Comparison of ENCODE assay signal across 10 mouse cellular contexts in genomic region chr4:135655499-135655898, GRCm38 (mm10). TPM values are rescaled to one million over a fixed set of nuclear protein-coding genes. Genes with fewer than 3 reads are reported as not detected.
A peak's percentile ranks its signal among the peaks of the same experiment; 100 is the strongest.
DNase-seq lines count a peak whose midpoint lies in the region; ATAC-seq lines count a peak whose summit lies in the region.
"Had no signal": no experiment of that assay in that cellular context is flagged by ENCODE, and none has a peak within 500 bp of the region (broad histone marks: within the 10 kb centered on the region; RNA-seq: fewer than 3 reads in every experiment).

No protein-coding gene starts in this region.

- H3K36me3 ChIP-seq in hindbrain, embryonic 10.5 days: no peaks in the 10 kb centered on the region
- H3K36me3 ChIP-seq in hindbrain, embryonic 13.5 days: no peaks in the 10 kb centered on the region
- no peaks in the 10 kb centered on the region for H3K36me3 ChIP-seq in neural tube, embryonic 13.5 days
- H3K36me3 ChIP-seq in heart, embryonic 16.5 days (ENCODE audit: control insufficient read depth, insufficient read depth): no peaks in the 10 kb centered on the region
- H3K36me3 ChIP-seq: liver, embryonic 12.5 days; neural tube, embryonic 12.5 days had no signal

- H3K9ac ChIP-seq in hindbrain, embryonic 13.5 days: no peak overlapping the region
- no peak overlapping the region for H3K9ac ChIP-seq in neural tube, embryonic 13.5 days
- peak overlapping the region; percentile 51 for H3K9ac ChIP-seq in heart, embryonic 16.5 days (ENCODE audit: low read length)
- H3K9ac ChIP-seq: liver, embryonic 12.5 days; neural tube, embryonic 12.5 days had no signal

- peak overlapping the region; percentile 64 for H3K27ac ChIP-seq in hindbrain, embryonic 10.5 days
- no peak overlapping the region for H3K27ac ChIP-seq in hindbrain, embryonic 13.5 days
- H3K27ac ChIP-seq in neural tube, embryonic 13.5 days (replicated peaks): no peak overlapping the region
- H3K27ac ChIP-seq in heart, embryonic 16.5 days (ENCODE audit: low read length): peak overlapping the region; percentile 96
- H3K27ac ChIP-seq: liver, embryonic 12.5 days; neural tube, embryonic 12.5 days had no signal

- intact Hi-C loops in left cerebral cortex, postnatal 14 days (cut with DNase I): no loop called here

- WGBS in hindbrain, embryonic 10.5 days: 20% methylated on average over 7 of the region's 7 CpGs
- 31% methylated on average over 7 of the region's 7 CpGs for WGBS in hindbrain, embryonic 13.5 days
- 37% methylated on average over 7 of the region's 7 CpGs for WGBS in neural tube, embryonic 13.5 days
- WGBS in heart, embryonic 16.5 days: 20% methylated on average over 7 of the region's 7 CpGs

- peaks cover 41% of the 10 kb centered on the region for H3K4me1 ChIP-seq in hindbrain, embryonic 10.5 days (replicated peaks)
- H3K4me1 ChIP-seq in hindbrain, embryonic 13.5 days (replicated peaks): peaks cover 22% of the 10 kb centered on the region
- H3K4me1 ChIP-seq in neural tube, embryonic 13.5 days (replicated peaks): peaks cover 28% of the 10 kb centered on the region
- peaks cover 63% of the 10 kb centered on the region for H3K4me1 ChIP-seq in heart, embryonic 16.5 days (ENCODE audit: control insufficient read depth, insufficient read depth, low read length)

- H3K4me2 ChIP-seq in hindbrain, embryonic 13.5 days: no peak overlapping the region
- no peak overlapping the region for H3K4me2 ChIP-seq in neural tube, embryonic 13.5 days
- H3K4me2 ChIP-seq in heart, embryonic 16.5 days (ENCODE audit: low read depth, low read length): no peak overlapping the region
- H3K4me2 ChIP-seq: neural tube, embryonic 12.5 days had no signal

- H3K27me3 ChIP-seq in hindbrain, embryonic 10.5 days (ENCODE audit: insufficient read depth, poor library complexity, severe bottlenecking): 0 out of 2 replicates have a peak, but pooled peaks cover 9% of the 10 kb centered on the region
- H3K27me3 ChIP-seq in hindbrain, embryonic 13.5 days: no peaks in the 10 kb centered on the region
- H3K27me3 ChIP-seq in neural tube, embryonic 13.5 days: no peaks in the 10 kb centered on the region
- H3K27me3 ChIP-seq in heart, embryonic 16.5 days (ENCODE audit: control insufficient read depth, insufficient read depth, low read length): no peaks in the 10 kb centered on the region
- H3K27me3 ChIP-seq: neural tube, embryonic 12.5 days had no signal

- no peaks in the 10 kb centered on the region for H3K9me3 ChIP-seq in hindbrain, embryonic 10.5 days
- H3K9me3 ChIP-seq in hindbrain, embryonic 13.5 days: no peaks in the 10 kb centered on the region
- H3K9me3 ChIP-seq in neural tube, embryonic 13.5 days: no peaks in the 10 kb centered on the region
- no peaks in the 10 kb centered on the region for H3K9me3 ChIP-seq in heart, embryonic 16.5 days (replicated peaks; ENCODE audit: control insufficient read depth, low read length)
- H3K9me3 ChIP-seq: liver, embryonic 12.5 days; neural tube, embryonic 12.5 days had no signal

- peak; percentile 23 for DNase-seq in hindbrain, embryonic 10.5 days (ENCODE audit: low spot score)
- DNase-seq in neural tube, embryonic 10.5 days (ENCODE audit: extremely low spot score, low spot score): no peak
- peak; percentile 54 for DNase-seq in lung, postnatal 14 days
- no peak for DNase-seq in frontal cortex, postnatal 36 days (ENCODE audit: low spot score in 2 of 2)
- no peak for DNase-seq in left cerebral cortex, postnatal 14 days (ENCODE audit: low spot score in 2 of 2)

- no peak for ATAC-seq in hindbrain, embryonic 13.5 days (ENCODE audit: low FRiP score)
- peak; percentile 19; the same call in 1 of the 2 replicates for ATAC-seq in neural tube, embryonic 13.5 days (ENCODE audit: low read depth)
- ATAC-seq in heart, embryonic 16.5 days (replicated peaks; ENCODE audit: extremely low read depth, insufficient read depth, low FRiP score): no peak

- no peak overlapping the region for H3K4me3 ChIP-seq in hindbrain, embryonic 10.5 days
- H3K4me3 ChIP-seq in hindbrain, embryonic 13.5 days: no peak overlapping the region
- H3K4me3 ChIP-seq in neural tube, embryonic 13.5 days: no peak overlapping the region
- no peak overlapping the region for H3K4me3 ChIP-seq in heart, embryonic 16.5 days (ENCODE audit: low read length)
- H3K4me3 ChIP-seq: liver, embryonic 12.5 days; neural tube, embryonic 12.5 days had no signal

RNA-seq across cellular contexts. Expression of gene Ifnlr1, which starts 30.6 kb away (rescaled TPM):
- 0.35 and 0.58 TPM in 2 replicates for polyA plus RNA-seq in hindbrain, embryonic 10.5 days (2016; fragmentation: Nextera tagmentation; extraction: Ambion mirVana)
- polyA plus RNA-seq in hindbrain, embryonic 13.5 days (2015; fragmentation: Nextera tagmentation; extraction: Ambion mirVana): 0.14 and 0.42 TPM in 2 replicates
- polyA plus RNA-seq in neural tube, embryonic 13.5 days (2015; fragmentation: Nextera tagmentation; extraction: Ambion mirVana): 0.08 and 0.39 TPM in 2 replicates
- polyA plus RNA-seq in heart, embryonic 16.5 days (2015; fragmentation: Nextera tagmentation; extraction: Ambion mirVana): 0.66 and 0.69 TPM in 2 replicates
- total RNA-seq in left cerebral cortex, postnatal 14 days (2021): under 1 TPM; 0.35 to 0.40 TPM

Comparison
In these comparisons a context has a peak if more than half of its experiments do, and no peak if none do; other contexts are left out.
1. H3K27ac ChIP-seq: peak in hindbrain, embryonic 10.5 days (single experiment) and heart, embryonic 16.5 days (single experiment); none in hindbrain, embryonic 13.5 days (single experiment) and neural tube, embryonic 13.5 days (single experiment).
2. DNase-seq: peak in hindbrain, embryonic 10.5 days (single experiment) and lung, postnatal 14 days (single experiment); none in neural tube, embryonic 10.5 days (single experiment), frontal cortex, postnatal 36 days (0 of 2) and left cerebral cortex, postnatal 14 days (0 of 2).